Mouse (Mus musculus): ENCODE measurements at regions not wholly inside any gene's neighbourhood (a gene's known extent, or its start where the extent isn't known, plus 50 kb on each side); places are given as distances from the start of the nearest gene placed in this dataset.
A peak's percentile ranks its signal among the peaks of the same experiment; 100 is the strongest.

DNA sequence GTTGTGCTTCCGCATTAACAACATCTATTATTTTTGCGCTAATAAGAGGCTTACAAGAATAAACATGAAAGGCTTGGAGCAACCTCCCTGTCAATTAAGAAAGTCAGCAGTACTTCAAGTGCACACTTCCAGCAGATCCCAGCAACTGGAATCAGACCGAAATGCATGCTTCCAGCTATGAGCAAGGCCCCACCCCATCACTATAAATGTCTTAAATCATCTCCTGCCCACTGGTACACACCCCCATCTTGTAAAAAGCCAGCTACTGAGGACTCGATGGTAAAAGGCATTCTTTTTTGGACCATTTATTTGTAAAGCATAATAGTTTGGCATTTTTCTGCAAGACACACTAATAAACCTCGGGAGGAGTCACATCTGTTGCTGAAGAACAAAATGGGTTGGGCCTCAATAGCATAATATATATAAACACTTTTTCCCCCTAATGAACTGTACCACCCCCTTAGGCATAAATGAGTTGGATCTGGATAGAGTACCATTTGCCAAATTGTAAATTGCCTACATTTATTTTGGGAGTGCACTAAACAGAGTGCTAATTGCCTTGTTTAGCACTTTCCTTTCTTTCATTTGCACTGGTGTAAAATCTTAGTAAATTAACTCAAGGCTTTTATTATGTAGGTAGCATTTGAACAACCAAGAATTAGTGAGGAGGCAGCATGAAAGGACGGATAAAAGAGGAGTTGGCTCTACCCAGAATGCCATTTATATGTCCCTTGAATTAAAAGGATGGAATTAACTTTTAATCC, 371.8 kb downstream of the Nr2f2 start:
- no peak for DNase-seq

GRCm38 (mm10) chr7:69992383-69993327, 373.9 kb downstream of the Nr2f2 start:
- no peak for DNase-seq

GRCm38 (mm10) chr7:69991982-69992381, 374.6 kb downstream of the Nr2f2 start:
- no peak for DNase-seq

GRCm38 (mm10) chr7:69988704-69989103, 377.8 kb downstream of the Nr2f2 start:
- no peak for DNase-seq

GRCm38 (mm10) chr7:69981301-69981700, 385.2 kb downstream of the Nr2f2 start:
- no peak for DNase-seq

DNA sequence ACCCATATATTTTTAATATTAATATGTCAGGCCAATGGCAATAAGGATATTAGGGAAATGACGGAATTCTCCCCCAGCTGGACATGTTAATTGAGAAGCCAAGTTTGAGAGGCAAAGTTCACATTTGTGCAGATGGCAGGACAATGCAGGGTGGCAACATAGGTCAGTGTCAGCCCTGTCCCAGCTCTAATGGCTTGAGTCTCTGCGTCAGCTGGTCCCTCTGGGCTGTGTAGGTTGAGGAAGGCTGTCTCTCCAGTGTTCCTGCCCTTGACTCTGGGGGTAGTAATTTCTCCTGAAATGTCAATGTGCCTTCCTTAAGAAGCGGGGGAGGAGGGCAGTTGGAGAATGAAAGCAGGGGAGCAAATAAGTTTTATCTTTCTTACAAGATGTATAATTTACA, 390.2 kb downstream of the Nr2f2 start:
- no peak for DNase-seq

DNA sequence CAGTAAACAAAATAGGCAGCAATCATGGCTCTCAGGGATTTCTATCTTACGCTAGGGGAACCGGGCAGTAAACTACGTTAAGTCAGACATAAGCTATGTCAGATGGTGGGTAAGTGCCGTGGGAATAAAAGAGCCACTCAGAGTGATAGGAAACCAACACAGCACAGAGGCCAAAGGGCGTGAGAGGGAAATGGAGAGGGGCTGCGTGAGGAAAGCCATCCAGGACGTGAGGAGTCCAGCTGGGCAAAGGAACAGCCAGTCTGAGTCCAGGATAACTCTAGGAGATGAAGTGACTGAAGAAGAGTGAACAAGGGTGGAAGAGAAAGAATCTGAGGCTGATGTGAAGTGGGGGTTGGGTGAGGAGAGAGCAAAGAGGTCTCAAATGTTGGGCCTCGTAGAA, 402.5 kb downstream of the Nr2f2 start:
- no peak for DNase-seq

DNA sequence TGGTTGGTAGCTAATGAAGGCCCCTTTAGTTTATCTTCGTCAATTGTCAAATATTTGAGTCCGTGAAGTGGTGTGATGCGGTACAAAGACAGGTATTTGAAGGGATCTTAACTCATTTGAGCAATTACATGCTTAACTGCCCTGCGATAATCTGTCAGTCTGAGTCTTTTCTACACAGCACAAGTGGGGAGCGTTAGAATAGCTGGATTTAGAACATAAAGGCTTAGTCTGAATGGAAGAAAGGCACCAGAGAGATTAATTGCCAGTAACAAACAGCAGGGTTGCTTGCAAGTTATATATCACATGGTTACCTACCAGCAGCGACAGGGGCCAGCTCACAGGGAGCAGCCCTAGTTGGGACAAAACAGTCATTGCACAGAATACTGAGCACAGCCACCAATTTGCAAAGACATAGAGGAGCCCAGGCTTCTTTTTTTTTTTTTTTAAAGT, 416.3 kb downstream of the Nr2f2 start:
- no peak for DNase-seq

DNA sequence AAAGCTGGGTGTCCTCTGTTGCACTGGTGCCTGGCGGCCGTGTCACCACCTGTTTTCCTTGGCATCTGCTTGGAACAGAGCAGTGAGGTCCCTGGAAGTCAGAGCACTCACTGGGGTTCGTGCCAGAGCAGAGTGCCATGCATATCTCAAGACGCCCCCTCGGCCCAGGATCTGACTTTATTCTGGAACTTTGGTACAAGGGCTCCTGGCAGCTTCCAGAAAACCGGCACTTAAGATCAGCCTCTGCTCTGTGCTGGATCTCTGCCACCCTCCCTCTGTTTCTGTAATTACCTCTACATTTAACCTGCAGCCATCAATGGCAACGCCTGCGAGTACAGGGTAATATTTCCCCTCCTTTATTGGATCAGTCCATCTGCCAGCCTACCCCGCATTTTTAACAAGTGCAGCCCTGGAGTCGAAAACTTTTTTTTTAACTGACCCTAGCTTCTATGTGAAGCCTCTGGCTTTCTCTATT, 416.9 kb downstream of the Nr2f2 start:
- DNase-seq = peak; percentile 5

GRCm38 (mm10) chr7:69946396-69946795, 420.1 kb downstream of the Nr2f2 start:
- DNase-seq = no peak

- no peak for DNase-seq
These were observed 424.7 kb downstream of the Nr2f2 start for GRCm38 (mm10) chr7:69941881-69942280.

DNA sequence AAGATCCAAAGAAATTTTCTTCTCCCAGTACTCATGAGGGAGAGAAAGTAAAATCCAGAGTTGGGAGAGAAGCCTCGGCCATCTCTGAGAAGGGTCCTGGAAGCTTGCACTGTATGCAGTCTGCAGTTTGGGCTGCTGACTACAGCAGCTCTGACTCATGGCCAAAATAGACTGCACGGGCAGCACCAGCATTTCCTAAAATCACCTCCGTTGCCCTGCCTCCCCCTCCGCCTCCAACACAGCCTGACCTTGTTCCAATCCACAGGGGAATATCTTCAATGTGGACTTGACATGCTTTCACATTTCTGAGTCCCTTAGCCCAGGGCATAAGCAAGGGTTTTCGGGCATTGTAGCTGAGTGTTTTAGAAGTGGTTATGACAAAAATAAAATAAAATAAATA, 441.3 kb downstream of the Nr2f2 start:
- no peak for DNase-seq

- DNase-seq = no peak
These were observed 442.0 kb downstream of the Nr2f2 start for GRCm38 (mm10) chr7:69924551-69924950.

GRCm38 (mm10) chr7:69911760-69912159, 454.8 kb downstream of the Nr2f2 start:
- no peak for DNase-seq

- no peak for DNase-seq
These were observed 476.0 kb downstream of the Nr2f2 start for GRCm38 (mm10) chr7:69890503-69891061.

DNA sequence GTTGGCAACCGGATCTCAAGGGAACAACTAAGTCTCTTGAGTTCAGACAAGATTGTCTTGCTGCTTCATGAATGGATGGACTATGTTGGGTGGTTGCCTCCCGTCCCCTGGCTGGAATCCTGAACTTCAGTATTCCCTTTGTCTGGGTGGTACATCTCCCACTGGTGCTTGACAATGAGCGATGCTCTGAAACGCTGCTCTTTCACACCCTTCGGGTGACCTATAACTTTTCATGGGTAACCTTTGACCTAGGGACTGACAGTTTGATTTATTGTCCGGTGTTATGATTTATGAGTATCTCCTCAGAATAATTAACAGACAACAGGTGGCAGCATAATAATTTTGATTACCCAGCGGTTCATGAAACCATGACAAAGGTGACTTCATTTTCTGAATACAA, 478.3 kb downstream of the Nr2f2 start:
- DNase-seq = no peak

- DNase-seq = no peak
These were observed 489.5 kb downstream of the Nr2f2 start for GRCm38 (mm10) chr7:69877031-69877430.

- no peak for DNase-seq
These were observed 500.7 kb downstream of the Nr2f2 start for GRCm38 (mm10) chr7:69865801-69866200.

- no peak for DNase-seq
These were observed 521.8 kb downstream of the Nr2f2 start for GRCm38 (mm10) chr7:69844631-69845324.

DNA sequence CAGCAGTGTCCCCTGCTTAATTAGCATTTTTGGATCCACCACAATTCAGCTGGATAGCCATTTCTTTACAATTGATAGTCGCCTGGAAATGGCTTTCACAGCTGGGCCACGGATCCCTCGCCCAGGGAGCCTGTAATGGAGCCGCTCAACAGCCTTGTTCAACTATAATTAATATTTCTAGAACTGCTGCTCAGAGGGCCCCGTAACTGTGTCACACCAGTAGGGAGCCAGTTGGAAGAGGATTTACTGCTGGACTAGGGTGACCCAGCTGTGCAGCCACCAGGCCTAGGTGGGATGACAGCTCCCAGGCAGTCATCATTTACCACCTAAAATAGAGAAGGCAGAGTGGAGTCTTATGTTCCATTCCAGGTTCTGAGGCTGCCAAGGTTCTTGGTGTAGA, 529.2 kb downstream of the Nr2f2 start:
- DNase-seq = no peak

DNA sequence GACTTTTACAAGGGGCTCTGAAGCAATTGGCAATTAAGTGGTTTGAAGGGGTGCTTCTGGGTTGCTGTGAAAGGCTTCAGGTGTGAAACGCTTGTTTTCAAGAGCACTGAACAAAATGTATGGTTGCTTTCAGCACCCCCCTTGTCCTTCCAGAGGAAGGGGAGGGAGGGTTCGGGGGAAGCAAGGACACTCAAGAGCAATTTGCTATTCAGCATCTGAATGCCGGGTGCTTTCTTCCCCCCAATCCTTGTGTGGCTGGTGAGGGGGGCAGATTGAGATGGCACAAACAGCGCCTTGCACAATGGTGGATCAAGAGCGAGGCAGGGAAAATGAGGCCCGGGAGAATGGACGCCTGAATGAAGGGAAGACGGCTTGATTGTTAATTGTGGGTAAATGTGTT, 539.3 kb downstream of the Nr2f2 start:
- DNase-seq = no peak

DNA sequence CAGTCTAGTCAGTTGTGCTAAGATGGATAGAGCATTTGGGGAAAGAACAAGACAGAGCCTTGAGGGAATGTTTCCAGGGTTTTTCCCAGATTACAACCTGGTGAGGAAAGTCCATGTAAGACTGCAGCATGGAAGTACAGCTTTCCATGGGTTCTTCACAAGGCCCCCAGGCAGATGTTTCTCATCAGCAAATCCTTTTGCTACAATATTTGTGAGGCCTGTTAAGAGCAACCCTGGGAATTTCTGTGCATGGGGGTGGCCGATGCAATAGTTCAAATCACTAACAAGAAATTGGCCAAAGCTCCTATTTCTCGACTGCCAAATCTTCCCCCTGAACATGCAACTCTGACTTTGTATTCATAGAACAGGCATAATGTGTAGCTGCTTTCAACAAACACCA, 546.0 kb downstream of the Nr2f2 start:
- no peak for DNase-seq

DNA sequence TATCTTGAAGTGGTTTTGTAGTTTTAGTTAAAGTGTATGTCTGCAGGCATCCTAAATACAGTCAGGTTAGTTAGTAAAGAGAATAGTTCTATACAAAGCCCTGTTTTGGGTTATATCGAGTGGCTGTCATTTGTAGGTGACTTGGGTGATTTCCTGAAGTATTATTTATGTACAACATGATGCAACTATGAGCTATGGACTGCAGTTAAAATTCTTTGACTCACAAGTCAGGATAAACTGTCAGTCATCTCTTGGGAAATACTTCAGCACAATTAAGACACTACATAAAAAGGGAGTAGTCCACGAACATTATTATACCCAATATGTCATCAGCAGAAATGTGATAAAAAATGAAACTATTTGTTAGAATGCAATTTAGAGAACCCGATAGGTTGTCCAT, 554.2 kb downstream of the Nr2f2 start:
- DNase-seq = no peak

Measured in cerebellum, adult 9-11 months (tissue).